Mouse (Mus musculus) cortical plate, adult 2 months (tissue): ENCODE data around the gene Ufsp1.

ENCODE experiments used
- CTCF ChIP-seq: fragments of 200-500 bp; IDR thresholded peaks from 2 replicates; pipeline ENCODE4 v1.5.1; 2011; ENCODE audit warnings: mild to moderate bottlenecking, control low read depth, low read length; ENCODE audit not compliant: insufficient read depth; ENCODE audit errors: extremely low read depth
- POLR2A ChIP-seq: fragments of 200-500 bp; IDR thresholded peaks from 2 replicates; pipeline ENCODE4 v1.6.1; 2011; ENCODE audit warnings: mild to moderate bottlenecking, low read length, control low read depth; ENCODE audit not compliant: insufficient read depth; ENCODE audit errors: extremely low read depth

GRCm38 (mm10) chr5:137288999-137289470 lies 5.4 kb upstream of the Ufsp1 start:
- TF ChIP-seq CTCF = peak; percentile 40; the same call in 1 of the 2 replicates
- TF ChIP-seq POLR2A = peak; percentile 33; the same call in 1 of the 2 replicates
